Mouse (Mus musculus) kidney, adult 10 weeks (tissue): ENCODE measurements around the gene Olfr498. TPM values are rescaled to one million over a fixed set of nuclear protein-coding genes. Genes with fewer than 3 reads are reported as not detected.

ENCODE experiments used
- polyA plus RNA-seq: library from polyadenylated mRNA; stranded (reverse); fragments of 350-450 nt; fragmentation: Illumina TruSeq; extraction: RNeasy Lipid Tissue Mini Kit (QIAGEN cat#74804); gene quantifications from one replicate; pipeline ENCODE4 v1.2.3, GENCODE M21; 2014; ENCODE audit warnings: low read depth, low replicate concordance

The Olfr498 gene
- polyA plus RNA-seq, result not detected

GRCm38 (mm10) chr7:108465026-108465425, at the start of gene Olfr498:
Gene Olfr498, plus strand, starts transcription at chr7:108465326.

GRCm38 (mm10) chr7:108420121-108420520, 45.0 kb upstream of the Olfr498 start, which contains the start of gene Olfr497:
Gene Olfr497, plus strand, starts transcription at chr7:108420421.

Other genes with a start within 250 kb of the Olfr498 start
- not detected for gene Olfr488, start 207.0 kb upstream of the Olfr498 start, polyA plus RNA-seq
- gene Olfr490, start 176.4 kb upstream of the Olfr498 start, polyA plus RNA-seq, result not detected
- not detected for gene Olfr491, start 151.9 kb upstream of the Olfr498 start, polyA plus RNA-seq
- not detected for gene Olfr492, start 141.7 kb upstream of the Olfr498 start, polyA plus RNA-seq
- not detected for gene Olfr493, start 118.3 kb upstream of the Olfr498 start, polyA plus RNA-seq
- not detected for gene Olfr494, start 100.0 kb upstream of the Olfr498 start, polyA plus RNA-seq
- gene Olfr495, start 72.2 kb upstream of the Olfr498 start, polyA plus RNA-seq, result not detected
- gene Olfr497, start 44.9 kb upstream of the Olfr498 start, polyA plus RNA-seq, result not detected
- gene Olfr502, start 59.7 kb downstream of the Olfr498 start, polyA plus RNA-seq, result not detected
- not detected for gene Olfr503, start 79.2 kb downstream of the Olfr498 start, polyA plus RNA-seq
- gene Olfr504, start 100.5 kb downstream of the Olfr498 start, polyA plus RNA-seq, result not detected
- gene Olfr506, start 145.5 kb downstream of the Olfr498 start, polyA plus RNA-seq, result not detected
- gene Olfr507, start 156.5 kb downstream of the Olfr498 start, polyA plus RNA-seq, result not detected
- not detected for gene Olfr508, start 164.7 kb downstream of the Olfr498 start, polyA plus RNA-seq
- not detected for gene Olfr509, start 186.6 kb downstream of the Olfr498 start, polyA plus RNA-seq
- gene Olfr510, start 201.1 kb downstream of the Olfr498 start, polyA plus RNA-seq, result not detected
- gene Olfr512, start 248.0 kb downstream of the Olfr498 start, polyA plus RNA-seq, result not detected